Mouse (Mus musculus) ES-Bruce4 (cell line): Measurements from ENCODE around the gene Baz2b.

ENCODE experiments used
- CTCF ChIP-seq: IDR thresholded peaks from one replicate; pipeline ENCODE4 v1.8.1; 2011; ENCODE audit warnings: low read depth, low read length
- POLR2A ChIP-seq: IDR thresholded peaks from one replicate; pipeline ENCODE4 v1.8.1; 2011; ENCODE audit warnings: low read length; ENCODE audit not compliant: insufficient read depth

GRCm38 (mm10) chr2:59951706-59952105 lies 257.9 kb downstream of the Baz2b start:
- TF ChIP-seq CTCF (no peak), POLR2A (no peak)
